Mouse (Mus musculus) embryonic fibroblast, embryonic 13.5 days (primary cell): ENCODE results near the gene Lypd5.

Source experiments
- CTCF ChIP-seq: IDR thresholded peaks from 2 replicates; pipeline ENCODE4 v1.5.1; 2011; ENCODE audit warnings: mild to moderate bottlenecking, control low read depth, low read length, moderate library complexity, borderline replicate concordance; ENCODE audit not compliant: insufficient read depth
- POLR2A ChIP-seq: IDR thresholded peaks from 2 replicates; pipeline ENCODE4 v1.6.1; 2011; ENCODE audit warnings: low read depth, mild to moderate bottlenecking, control low read depth, low read length, moderate library complexity

DNA sequence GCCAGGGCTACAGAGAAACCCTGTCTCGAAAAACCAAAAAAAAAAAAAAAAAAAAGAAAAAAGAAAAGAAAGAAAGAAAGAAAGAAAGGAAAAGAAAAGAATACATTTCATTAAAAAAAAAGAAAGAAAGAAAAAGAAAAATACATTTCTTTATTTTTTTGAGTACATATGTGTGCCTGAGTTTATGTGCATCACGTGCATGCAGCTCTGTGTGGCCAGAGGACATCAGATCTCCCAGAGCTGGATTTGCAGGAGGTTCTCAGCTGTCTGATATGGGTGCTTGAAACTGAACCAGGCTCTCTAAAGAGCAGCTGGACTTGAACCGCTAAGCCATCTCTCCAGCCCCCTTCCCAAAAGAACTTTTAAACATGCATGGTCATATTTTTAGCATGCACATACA, 45.1 kb downstream of the Lypd5 start:
- TF ChIP-seq CTCF: no peak
- TF ChIP-seq POLR2A: no peak
